Mouse (Mus musculus) heart, embryonic 15.5 days (tissue): ENCODE data around the gene Pkd1l1. TPM values are rescaled to one million over a fixed set of nuclear protein-coding genes. Genes with fewer than 3 reads are reported as not detected.

ENCODE experiments used
- ATAC-seq: fragments of 200-750 bp; cut with Nextera tagmentation; replicated peaks from 2 replicates; pipeline ENCODE4 v1.8.0; 2017; ENCODE audit warnings: low read depth, moderate TSS enrichment; ENCODE audit not compliant: insufficient number of reproducible peaks, insufficient read depth, low FRiP score
- H3K27ac ChIP-seq: fragments of 300-500 bp; sonication (generic); 2 replicates; pipeline ENCODE4 v1.5.1; 2015; ENCODE audit warnings: mild to moderate bottlenecking, inconsistent platforms
- H3K27me3 ChIP-seq: fragments of 300-500 bp; sonication (generic); 2 replicates; pipeline ENCODE4 v1.6.1; 2015; ENCODE audit warnings: inconsistent platforms
- H3K36me3 ChIP-seq: fragments of 300-500 bp; sonication (generic); 2 replicates; pipeline ENCODE4 v1.6.1; 2015; ENCODE audit warnings: mild to moderate bottlenecking, inconsistent platforms
- H3K4me1 ChIP-seq: fragments of 300-500 bp; sonication (generic); replicated peaks from 2 replicates; pipeline ENCODE4 v1.6.1; 2015; ENCODE audit warnings: inconsistent platforms
- H3K4me2 ChIP-seq: fragments of 300-500 bp; sonication (generic); 2 replicates; pipeline ENCODE4 v1.6.1; 2015; ENCODE audit warnings: inconsistent platforms, mild to moderate bottlenecking, moderate library complexity
- H3K4me3 ChIP-seq: fragments of 300-500 bp; sonication (generic); 2 replicates; pipeline ENCODE4 v1.5.1; 2015; ENCODE audit warnings: mild to moderate bottlenecking, inconsistent platforms
- H3K9ac ChIP-seq: fragments of 300-500 bp; sonication (generic); 2 replicates; pipeline ENCODE4 v1.6.1; 2015; ENCODE audit warnings: mild to moderate bottlenecking, inconsistent platforms
- H3K9me3 ChIP-seq: fragments of 300-500 bp; sonication (generic); replicated peaks from 2 replicates; pipeline ENCODE4 v1.6.1; 2016; ENCODE audit warnings: inconsistent platforms
- WGBS: fragments of 180-500 bp; shearing (Covaris S2); methylation state at CpG from one replicate; pipeline ENCODE4 v1.1.7; 2015; ENCODE audit warnings: mixed read lengths; 5-methylcytosine and 5-hydroxymethylcytosine counted together
- polyA plus RNA-seq: library from polyadenylated mRNA; unstranded; fragments of >200 nt; fragmentation: Nextera tagmentation; extraction: Ambion mirVana; gene quantifications from 2 replicates; pipeline ENCODE4 v1.2.1, GENCODE M21; 2015

Pkd1l1 gene
- polyA plus RNA-seq, 1 experiment from 2014 or later: not detected

DNA sequence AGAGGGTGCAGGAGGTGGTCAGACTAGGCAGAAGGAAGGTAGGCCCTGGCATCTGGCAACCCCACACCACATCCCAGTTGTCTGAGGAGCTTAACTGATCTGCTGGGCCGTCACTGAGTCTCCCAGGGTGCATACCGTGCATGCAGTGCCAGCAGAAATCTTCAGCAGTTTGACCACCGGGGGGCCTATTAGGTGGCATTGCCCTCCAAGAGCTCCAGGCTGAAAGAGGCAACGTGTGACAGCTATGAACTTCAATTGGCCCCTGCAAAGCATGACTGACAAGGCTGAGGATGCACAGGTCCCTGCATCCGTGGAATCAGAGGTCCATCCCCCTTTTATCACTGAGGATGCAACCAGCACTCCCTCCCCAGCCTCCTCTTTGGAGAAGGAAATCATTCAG lies 116.9 kb downstream of the Pkd1l1 start:
- no peak overlapping the region for H3K4me2 ChIP-seq
- no peak for ATAC-seq
- no peak overlapping the region for H3K4me3 ChIP-seq
- 53% methylated on average over 5 of the region's 5 CpGs for WGBS
- no peak overlapping the region for H3K27ac ChIP-seq
- H3K9me3 ChIP-seq: no peaks in the 10 kb centered on the region
- no peaks in the 10 kb centered on the region for H3K36me3 ChIP-seq
- no peaks in the 10 kb centered on the region for H3K27me3 ChIP-seq
- H3K4me1 ChIP-seq: no peaks in the 10 kb centered on the region
- H3K9ac ChIP-seq: no peak overlapping the region

DNA sequence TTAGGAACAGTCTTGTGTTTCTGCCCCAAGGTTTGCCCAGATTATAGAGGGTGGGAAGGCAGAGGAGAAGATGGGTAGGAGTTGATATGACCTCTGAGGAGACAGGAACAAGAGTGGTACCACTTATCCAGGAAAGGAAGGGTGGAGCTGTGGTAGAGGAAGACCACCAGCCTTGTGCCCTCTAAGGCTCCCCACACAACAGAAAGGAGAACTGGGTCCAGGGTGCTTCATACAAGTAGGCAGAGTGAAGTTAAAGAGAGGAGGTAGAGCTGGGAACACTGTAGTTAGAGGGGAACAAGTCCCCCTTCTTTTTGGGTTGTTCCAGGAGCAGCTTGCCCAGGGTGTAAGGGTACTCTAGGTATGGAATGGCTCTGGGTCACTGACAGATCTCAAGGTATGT lies 125.0 kb downstream of the Pkd1l1 start:
- H3K27ac ChIP-seq: no peak overlapping the region
- H3K27me3 ChIP-seq: no peaks in the 10 kb centered on the region
- H3K4me1 ChIP-seq: no peaks in the 10 kb centered on the region
- H3K9ac ChIP-seq: no peak overlapping the region
- no peak overlapping the region for H3K4me2 ChIP-seq
- no peak for ATAC-seq
- H3K9me3 ChIP-seq: no peaks in the 10 kb centered on the region
- H3K36me3 ChIP-seq: no peaks in the 10 kb centered on the region
- no peak overlapping the region for H3K4me3 ChIP-seq

DNA sequence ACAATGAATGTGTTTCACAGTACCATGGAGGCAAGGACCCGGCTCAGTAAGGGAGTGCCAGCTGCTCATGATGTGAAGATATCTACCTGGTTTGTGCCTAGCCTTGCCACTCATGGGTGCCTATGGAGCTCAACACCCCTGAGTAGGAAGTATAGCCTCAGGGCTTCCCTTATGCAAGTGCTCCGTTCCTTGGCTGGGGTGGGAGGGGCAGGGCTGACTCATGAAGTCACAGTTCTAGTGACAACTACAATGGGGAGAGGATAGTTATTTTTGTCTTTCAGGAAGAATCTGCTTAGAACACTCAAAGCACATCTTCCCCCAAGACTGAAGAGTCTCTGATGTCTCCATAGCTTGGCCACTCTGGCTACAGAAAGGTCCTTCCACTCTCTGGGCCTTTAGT lies 125.4 kb downstream of the Pkd1l1 start:
- Histone ChIP-seq H3K27me3 (no peaks in the 10 kb centered on the region), H3K27ac (no peak overlapping the region), H3K4me1 (no peaks in the 10 kb centered on the region), H3K9ac (no peak overlapping the region), H3K36me3 (no peaks in the 10 kb centered on the region), H3K9me3 (no peaks in the 10 kb centered on the region), H3K4me3 (no peak overlapping the region), H3K4me2 (no peak overlapping the region)
- WGBS: 78% methylated on average over 2 of the region's 2 CpGs
- no peak for ATAC-seq

DNA sequence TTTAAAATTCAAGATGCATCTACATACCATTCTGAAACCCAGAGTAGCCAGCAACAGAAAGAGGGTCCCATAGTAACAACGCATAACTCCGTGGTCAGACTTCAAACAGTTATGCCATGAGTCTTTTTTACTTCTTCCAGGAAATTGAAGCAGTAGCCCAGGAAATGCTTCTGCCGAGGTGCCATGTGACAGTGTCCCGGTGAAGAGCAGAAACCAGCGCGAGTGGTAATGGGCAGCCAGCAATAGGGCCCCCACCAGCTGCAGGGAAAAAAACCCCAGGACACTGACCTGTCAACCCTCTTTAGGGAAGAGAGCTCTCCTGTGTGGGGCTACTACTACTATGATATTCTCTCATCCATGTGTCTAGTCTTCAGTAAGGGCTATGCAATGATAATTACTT lies 136.9 kb downstream of the Pkd1l1 start:
- no peaks in the 10 kb centered on the region for H3K4me1 ChIP-seq
- H3K4me3 ChIP-seq: no peak overlapping the region
- no peak for ATAC-seq
- H3K9me3 ChIP-seq: no peaks in the 10 kb centered on the region
- no peaks in the 10 kb centered on the region for H3K36me3 ChIP-seq
- H3K4me2 ChIP-seq: no peak overlapping the region
- H3K27me3 ChIP-seq: no peaks in the 10 kb centered on the region
- no peak overlapping the region for H3K27ac ChIP-seq
- no peak overlapping the region for H3K9ac ChIP-seq
- 85% methylated on average over 6 of the region's 6 CpGs for WGBS

DNA sequence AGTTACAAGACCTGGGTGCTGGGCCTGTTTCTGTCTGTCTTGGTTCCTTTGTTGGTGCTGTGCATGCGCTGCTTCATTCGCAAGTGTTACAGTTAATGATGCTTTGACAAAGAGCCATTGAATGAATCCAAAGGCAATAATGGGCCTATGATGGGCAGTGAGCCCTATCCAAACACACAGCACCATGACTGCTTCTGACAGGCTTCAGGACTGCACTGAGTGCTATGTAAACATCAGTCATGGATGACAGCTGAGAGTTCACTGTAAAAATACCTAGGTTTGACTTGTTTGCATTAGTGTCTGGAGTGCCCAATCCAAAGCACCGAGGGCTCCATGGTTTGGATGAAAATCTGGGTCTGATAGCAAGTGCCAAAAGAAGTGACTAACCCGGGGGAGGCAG lies 138.9 kb downstream of the Pkd1l1 start:
- H3K4me2 ChIP-seq: no peak overlapping the region
- H3K9ac ChIP-seq: no peak overlapping the region
- no peak for ATAC-seq
- H3K36me3 ChIP-seq: no peaks in the 10 kb centered on the region
- H3K4me3 ChIP-seq: no peak overlapping the region
- WGBS: 69% methylated on average over 4 of the region's 4 CpGs
- H3K27me3 ChIP-seq: no peaks in the 10 kb centered on the region
- H3K4me1 ChIP-seq: peaks cover 2% of the 10 kb centered on the region
- H3K27ac ChIP-seq: no peak overlapping the region
- H3K9me3 ChIP-seq: no peaks in the 10 kb centered on the region

DNA sequence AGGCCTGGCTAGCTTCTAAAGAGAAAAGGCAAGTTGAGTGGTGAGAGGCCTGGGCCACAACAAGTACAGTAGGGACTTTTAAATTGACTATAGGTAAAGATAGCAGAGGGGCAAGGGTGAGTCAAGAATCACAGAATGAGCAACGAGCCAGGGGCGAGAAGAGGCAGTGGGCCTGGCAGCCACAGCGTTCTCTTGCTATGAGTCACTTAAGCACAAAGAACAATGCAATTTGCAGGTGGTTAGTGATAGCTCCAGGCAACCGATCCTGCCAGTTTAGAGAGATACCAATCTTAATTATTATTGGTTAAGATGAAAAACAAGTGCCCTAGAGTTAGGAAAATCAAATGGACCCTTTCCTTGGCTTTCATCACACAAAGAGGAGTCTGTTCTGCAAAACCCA lies 142.5 kb downstream of the Pkd1l1 start:
- Histone ChIP-seq H3K4me1 (peaks cover 9% of the 10 kb centered on the region), H3K27ac (no peak overlapping the region), H3K36me3 (no peaks in the 10 kb centered on the region), H3K4me3 (no peak overlapping the region), H3K9ac (no peak overlapping the region), H3K27me3 (no peaks in the 10 kb centered on the region), H3K9me3 (no peaks in the 10 kb centered on the region), H3K4me2 (no peak overlapping the region)
- ATAC-seq: no peak
- 58% methylated on average over 4 of the region's 4 CpGs for WGBS

DNA sequence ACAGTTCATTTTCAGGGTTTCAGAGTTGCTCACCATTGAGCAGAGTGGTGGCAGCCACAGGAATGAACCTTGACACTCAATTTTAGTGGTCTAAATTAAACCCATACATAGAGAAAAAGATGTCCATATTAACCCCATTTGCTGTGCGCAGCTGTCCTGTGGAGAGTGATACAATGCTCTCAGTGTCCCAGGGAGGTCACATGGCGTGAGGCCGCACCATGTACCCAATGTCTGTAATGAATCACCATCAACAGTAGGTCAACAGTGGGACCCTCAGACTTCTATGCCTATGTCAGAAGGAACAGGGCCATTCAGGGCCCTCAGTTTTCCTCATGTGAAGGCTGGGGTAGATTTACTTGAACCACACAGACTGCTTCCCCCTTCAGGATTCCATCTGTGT lies 143.5 kb downstream of the Pkd1l1 start:
- H3K27me3 ChIP-seq: no peaks in the 10 kb centered on the region
- H3K4me3 ChIP-seq: no peak overlapping the region
- no peaks in the 10 kb centered on the region for H3K36me3 ChIP-seq
- no peak overlapping the region for H3K4me2 ChIP-seq
- peaks cover 9% of the 10 kb centered on the region for H3K4me1 ChIP-seq
- no peak overlapping the region for H3K9ac ChIP-seq
- no peaks in the 10 kb centered on the region for H3K9me3 ChIP-seq
- no peak for ATAC-seq
- no peak overlapping the region for H3K27ac ChIP-seq
- WGBS: 95% methylated on average over 3 of the region's 3 CpGs

DNA sequence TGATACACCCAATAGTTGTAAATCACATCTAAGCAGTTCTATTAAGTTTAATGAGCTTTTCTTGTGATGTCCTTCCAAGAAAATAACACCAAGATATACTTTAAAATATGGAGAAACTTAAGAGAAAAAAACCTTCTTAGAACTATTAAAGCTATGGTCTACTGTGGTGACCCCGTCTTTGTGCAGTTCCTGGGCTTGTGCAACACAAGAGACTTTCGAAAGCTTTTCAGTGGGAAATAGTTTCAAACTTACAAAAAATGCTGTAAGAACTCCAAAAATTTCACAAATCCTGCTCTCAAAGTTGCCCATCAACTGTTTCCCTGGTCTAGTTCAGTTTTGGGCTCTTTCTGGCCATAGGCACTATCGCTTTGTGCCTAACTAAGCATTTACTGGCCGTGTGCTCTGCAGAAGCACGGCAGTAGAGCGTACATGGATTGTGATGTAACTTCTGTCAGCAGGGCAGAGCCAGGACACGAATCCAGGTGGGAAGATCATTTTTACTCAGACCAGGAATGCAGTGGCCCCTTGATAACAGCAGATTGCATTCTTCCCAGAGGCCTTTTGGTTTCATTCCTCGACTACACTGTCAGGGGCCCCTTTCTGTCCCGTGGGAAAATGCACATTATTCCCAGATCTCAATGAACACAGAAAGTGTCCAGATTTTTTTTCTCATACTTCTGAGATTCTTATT lies 144.1 kb downstream of the Pkd1l1 start:
- peaks cover 9% of the 10 kb centered on the region for H3K4me1 ChIP-seq
- no peaks in the 10 kb centered on the region for H3K9me3 ChIP-seq
- WGBS: 59% methylated on average over 9 of the region's 9 CpGs
- H3K4me3 ChIP-seq: no peak overlapping the region
- no peak overlapping the region for H3K4me2 ChIP-seq
- H3K36me3 ChIP-seq: no peaks in the 10 kb centered on the region
- no peak overlapping the region for H3K9ac ChIP-seq
- ATAC-seq: no peak
- no peaks in the 10 kb centered on the region for H3K27me3 ChIP-seq
- H3K27ac ChIP-seq: no peak overlapping the region

DNA sequence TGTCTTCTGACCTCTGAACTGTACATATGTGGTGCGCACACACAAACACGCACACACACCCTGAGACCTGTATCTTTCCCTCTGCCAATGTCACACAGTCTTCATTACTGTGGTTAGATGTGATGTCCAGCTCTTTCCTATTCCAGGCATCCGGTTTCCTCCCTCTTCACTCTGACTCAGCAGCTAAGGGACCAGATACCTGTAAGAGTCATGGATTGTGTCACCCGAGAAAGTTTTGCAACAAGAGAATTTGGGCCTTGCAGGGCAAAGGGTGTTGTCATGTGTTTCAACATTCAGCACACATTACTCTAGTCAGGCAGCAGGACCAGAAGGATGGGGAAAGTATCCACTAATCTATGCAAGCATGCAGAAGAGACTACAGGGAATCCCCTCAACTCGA lies 146.5 kb downstream of the Pkd1l1 start:
- no peak overlapping the region for H3K4me2 ChIP-seq
- no peak for ATAC-seq
- no peaks in the 10 kb centered on the region for H3K36me3 ChIP-seq
- H3K9ac ChIP-seq: no peak overlapping the region
- H3K4me1 ChIP-seq: peaks cover 9% of the 10 kb centered on the region
- no peak overlapping the region for H3K4me3 ChIP-seq
- 78% methylated on average over 5 of the region's 5 CpGs for whole genome bisulfite sequencing
- H3K27me3 ChIP-seq: no peaks in the 10 kb centered on the region
- H3K9me3 ChIP-seq: no peaks in the 10 kb centered on the region
- H3K27ac ChIP-seq: no peak overlapping the region

DNA sequence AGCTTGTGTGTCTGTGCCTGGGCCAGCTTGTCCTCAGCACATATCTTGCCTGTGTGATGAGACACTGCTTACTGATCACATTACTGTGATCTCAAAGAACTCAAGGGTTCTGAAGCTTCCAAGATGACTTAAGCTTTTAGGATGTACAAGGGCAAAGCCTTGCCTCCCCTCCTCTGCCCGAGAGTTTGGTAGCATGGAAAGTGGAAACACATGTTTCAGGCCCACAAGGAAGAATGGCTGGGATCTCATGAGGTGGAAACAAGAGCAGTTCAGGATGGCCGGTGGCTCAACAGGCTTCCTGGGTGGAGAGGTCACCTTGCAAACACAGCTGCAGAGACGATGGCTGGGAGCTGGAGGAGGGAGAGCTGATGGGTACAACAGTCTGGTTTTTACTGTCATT lies 147.0 kb downstream of the Pkd1l1 start:
- WGBS: 61% methylated on average over 3 of the region's 3 CpGs

DNA sequence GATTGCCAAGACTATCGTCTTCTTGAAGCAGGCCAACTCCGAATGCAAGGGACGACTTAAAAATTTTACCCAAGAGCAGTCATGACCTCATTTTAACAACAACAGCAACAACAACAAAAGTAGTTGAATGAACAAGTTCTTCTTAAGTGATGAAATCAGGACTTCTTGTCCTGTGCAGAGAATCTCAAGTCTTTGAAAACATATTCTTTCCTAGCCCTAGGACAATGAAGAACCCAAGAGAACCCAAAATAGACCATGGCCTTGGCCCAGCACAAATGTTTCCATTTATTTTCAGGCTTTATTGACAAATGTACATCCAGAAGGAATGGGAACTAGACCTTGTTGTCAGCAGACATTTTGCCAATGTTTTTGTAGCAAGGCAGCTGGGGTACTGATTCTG lies 147.7 kb downstream of the Pkd1l1 start:
- WGBS: 93% methylated on average over 3 of the region's 3 CpGs
- no peaks in the 10 kb centered on the region for H3K27me3 ChIP-seq
- H3K4me3 ChIP-seq: no peak overlapping the region
- H3K4me2 ChIP-seq: no peak overlapping the region
- no peak for ATAC-seq
- no peak overlapping the region for H3K27ac ChIP-seq
- H3K9me3 ChIP-seq: no peaks in the 10 kb centered on the region
- no peaks in the 10 kb centered on the region for H3K36me3 ChIP-seq
- H3K4me1 ChIP-seq: peaks cover 9% of the 10 kb centered on the region
- H3K9ac ChIP-seq: no peak overlapping the region

More for the DNA sequence above, 147.0 kb downstream of the Pkd1l1 start:
- Histone ChIP-seq H3K9ac (no peak overlapping the region), H3K36me3 (no peaks in the 10 kb centered on the region), H3K9me3 (no peaks in the 10 kb centered on the region), H3K4me2 (no peak overlapping the region), H3K4me3 (no peak overlapping the region), H3K4me1 (peaks cover 9% of the 10 kb centered on the region), H3K27ac (no peak overlapping the region), H3K27me3 (no peaks in the 10 kb centered on the region)
- ATAC-seq: no peak

DNA sequence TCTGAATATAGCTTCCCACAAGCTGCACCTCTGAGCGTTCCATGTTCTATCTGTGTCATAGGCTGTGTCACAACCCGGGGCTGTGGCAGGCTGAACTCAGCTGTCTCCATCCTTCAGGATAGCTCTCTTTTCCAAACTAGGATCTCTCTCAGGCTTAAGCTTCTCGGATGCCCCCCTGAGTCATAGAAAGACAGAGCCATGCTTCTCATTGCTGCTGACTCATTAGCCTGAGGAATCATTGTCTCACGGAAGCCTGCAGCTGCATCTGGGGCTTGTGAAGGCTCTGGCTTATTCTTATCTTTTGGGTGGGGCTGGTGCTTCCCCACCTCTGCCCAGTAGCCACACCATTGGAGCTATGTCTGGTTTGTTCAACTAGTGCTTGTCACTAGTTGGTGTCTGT lies 151.7 kb downstream of the Pkd1l1 start:
- WGBS: 59% methylated on average over 4 of the region's 4 CpGs

More for the DNA sequence above, 151.7 kb downstream of the Pkd1l1 start:
- Histone ChIP-seq H3K9me3 (no peaks in the 10 kb centered on the region), H3K27ac (no peak overlapping the region), H3K4me3 (no peak overlapping the region), H3K4me1 (no peaks in the 10 kb centered on the region), H3K27me3 (no peaks in the 10 kb centered on the region), H3K4me2 (no peak overlapping the region), H3K36me3 (no peaks in the 10 kb centered on the region), H3K9ac (no peak overlapping the region)
- ATAC-seq: no peak
